Mouse (Mus musculus) liver, embryonic 14.5 days (tissue): ENCODE measurements at regions not wholly inside any gene's neighbourhood (a gene's known extent, or its start where the extent isn't known, plus 50 kb on each side); places are given as distances from the start of the nearest gene placed in this dataset.

Experiments used
- CTCF ChIP-seq: IDR thresholded peaks from 2 replicates; pipeline ENCODE4 v1.5.1; 2016; ENCODE audit warnings: antibody characterized with exemption, low read depth, control low read depth
- EP300 ChIP-seq: IDR thresholded peaks from 2 replicates; pipeline ENCODE4 v1.6.1; 2016; ENCODE audit warnings: antibody characterized with exemption, low read depth

DNA sequence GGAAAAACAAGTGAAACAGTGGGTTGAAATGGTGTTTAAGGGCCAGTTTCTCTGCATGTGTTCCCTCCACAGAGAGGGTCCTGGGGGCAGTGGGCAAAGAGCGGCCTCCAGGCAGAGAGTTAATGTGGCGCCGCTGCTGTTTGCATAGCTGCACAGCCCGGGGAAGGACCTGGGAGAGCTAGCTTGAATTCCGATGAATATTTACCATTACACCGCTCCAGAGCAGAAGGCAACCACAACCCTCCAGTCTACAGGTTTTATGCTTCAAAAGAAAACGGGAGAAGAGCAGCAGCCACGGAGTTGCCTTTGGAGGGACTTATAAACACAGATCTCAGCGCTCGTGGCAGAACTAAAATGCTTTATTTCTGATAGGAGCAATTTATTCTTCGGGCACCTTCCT is 94.2 kb upstream of the Pmfbp1 start:
- TF ChIP-seq CTCF (no peak), EP300 (no peak)
